Mouse (Mus musculus) erythroblast, embryonic 14.5 days (primary cell): ENCODE results near the gene Ajm1.

ENCODE experiments used
- GATA1 ChIP-seq: IDR thresholded peaks from 2 replicates; pipeline ENCODE4 v1.6.1; 2012; ENCODE audit warnings: low read length, inconsistent platforms, mixed read lengths
- TAL1 ChIP-seq: IDR thresholded peaks from 3 replicates; pipeline ENCODE4 v1.6.1; 2012; ENCODE audit warnings: low read length, inconsistent platforms, mixed read lengths

GRCm38 (mm10) chr2:25568473-25569019 lies 13.0 kb downstream of the Ajm1 start:
- TF ChIP-seq TAL1 (no peak), GATA1 (no peak)
